ENCODE assay signal across 11 mouse cellular contexts in the genomic region with DNA sequence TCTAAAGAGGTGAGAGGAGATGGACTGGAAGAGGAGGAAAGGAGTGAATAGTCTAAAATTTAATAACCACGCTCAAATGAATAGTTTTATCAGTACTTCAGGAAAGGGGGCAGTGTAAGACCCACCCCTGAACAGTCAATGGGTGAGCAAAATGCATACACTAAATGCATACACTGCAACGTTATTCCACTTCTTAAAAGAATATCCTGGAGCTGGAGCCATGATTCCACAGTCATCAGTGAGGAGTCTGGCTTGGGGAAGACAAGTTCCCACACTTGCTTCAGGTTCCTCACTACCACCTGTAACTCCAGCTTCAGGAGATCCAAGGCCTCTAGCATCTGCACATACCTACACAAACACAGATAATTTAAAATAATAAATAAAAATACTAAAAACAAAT.
DNase-seq lines count a peak whose midpoint lies in the region; ATAC-seq and TF ChIP-seq lines count a peak whose summit lies in the region.
"Had no signal": no experiment of that assay in that cellular context is flagged by ENCODE, and none has a peak within 500 bp of the region (broad histone marks: within the 10 kb centered on the region; RNA-seq: fewer than 3 reads in every experiment).

No protein-coding gene starts in this region.

- H3K27me3 ChIP-seq in kidney, embryonic 15.5 days = 0 out of 2 replicates have a peak, but pooled peaks cover 4% of the 10 kb centered on the region
- no peaks in the 10 kb centered on the region for H3K27me3 ChIP-seq in embryonic facial prominence, embryonic 15.5 days
- no peaks in the 10 kb centered on the region for H3K27me3 ChIP-seq in liver, embryonic 16.5 days (ENCODE audit: control insufficient read depth, insufficient read depth, low read depth, low read length)
- H3K27me3 ChIP-seq in hindbrain, embryonic 13.5 days = peaks cover 13% of the 10 kb centered on the region
- H3K27me3 ChIP-seq: forebrain, embryonic 13.5 days had no signal

- no peak overlapping the region for H3K4me3 ChIP-seq in kidney, embryonic 15.5 days (replicated peaks)
- H3K4me3 ChIP-seq in bone marrow macrophage, adult 2 months (ENCODE audit: insufficient read depth, low read length) = peak overlapping the region; percentile 77
- no peak overlapping the region for H3K4me3 ChIP-seq in embryonic facial prominence, embryonic 15.5 days (replicated peaks)
- H3K4me3 ChIP-seq in liver, embryonic 16.5 days (ENCODE audit: low read depth, low read length) = no peak overlapping the region
- no peak overlapping the region for H3K4me3 ChIP-seq in hindbrain, embryonic 13.5 days

- no peak for TF ChIP-seq CTCF in bone marrow macrophage, adult 2 months (IDR thresholded peaks at IDR 0.05; ENCODE audit: low read depth, low read length)

- no peak for ATAC-seq in kidney, embryonic 15.5 days (replicated peaks; ENCODE audit: low FRiP score)
- no peak for ATAC-seq in embryonic facial prominence, embryonic 15.5 days (ENCODE audit: insufficient number of reproducible peaks, low FRiP score, low TSS enrichment, low read depth)
- no peak for ATAC-seq in liver, embryonic 16.5 days (ENCODE audit: low read depth)
- ATAC-seq in hindbrain, embryonic 13.5 days (ENCODE audit: low FRiP score) = no peak
- ATAC-seq: forebrain, embryonic 13.5 days had no signal

- H3K4me2 ChIP-seq in kidney, embryonic 15.5 days = peak overlapping the region; percentile 79
- 0 out of 2 replicates have a peak overlapping the region, but pooled peaks have one; percentile 4 for H3K4me2 ChIP-seq in embryonic facial prominence, embryonic 15.5 days (replicated peaks)
- H3K4me2 ChIP-seq in liver, embryonic 16.5 days (ENCODE audit: low read depth, low read length) = peak overlapping the region; percentile 90; the same call in 1 of the 2 replicates
- no peak overlapping the region for H3K4me2 ChIP-seq in hindbrain, embryonic 13.5 days

- peaks cover 12% of the 10 kb centered on the region for H3K4me1 ChIP-seq in kidney, embryonic 15.5 days
- H3K4me1 ChIP-seq in bone marrow macrophage, adult 2 months (ENCODE audit: control insufficient read depth, insufficient read depth, low read length) = peaks cover 23% of the 10 kb centered on the region
- peaks cover 6% of the 10 kb centered on the region; the same call in 1 of the 2 replicates for H3K4me1 ChIP-seq in embryonic facial prominence, embryonic 15.5 days
- H3K4me1 ChIP-seq in liver, embryonic 16.5 days (ENCODE audit: control insufficient read depth, low read depth, low read length) = peaks cover 3% of the 10 kb centered on the region
- H3K4me1 ChIP-seq in hindbrain, embryonic 13.5 days (replicated peaks) = peaks cover 12% of the 10 kb centered on the region

- H3K9me3 ChIP-seq in kidney, embryonic 15.5 days (replicated peaks) = no peaks in the 10 kb centered on the region
- H3K9me3 ChIP-seq in embryonic facial prominence, embryonic 15.5 days (replicated peaks) = no peaks in the 10 kb centered on the region
- no peaks in the 10 kb centered on the region for H3K9me3 ChIP-seq in liver, embryonic 16.5 days (replicated peaks; ENCODE audit: control insufficient read depth, low read length)
- no peaks in the 10 kb centered on the region for H3K9me3 ChIP-seq in hindbrain, embryonic 13.5 days
- H3K9me3 ChIP-seq: forebrain, embryonic 13.5 days; megakaryocyte, embryonic 14.5 days had no signal

- 70% methylated on average over 2 of the region's 2 CpGs for WGBS in kidney, embryonic 15.5 days
- WGBS in embryonic facial prominence, embryonic 15.5 days = 80% methylated on average over 2 of the region's 2 CpGs
- 44% methylated on average over 2 of the region's 2 CpGs for WGBS in liver, embryonic 16.5 days (ENCODE audit: insufficient replicate concordance)
- 86% methylated on average over 2 of the region's 2 CpGs for WGBS in hindbrain, embryonic 13.5 days

- no peaks in the 10 kb centered on the region for H3K36me3 ChIP-seq in kidney, embryonic 15.5 days
- H3K36me3 ChIP-seq in embryonic facial prominence, embryonic 15.5 days = no peaks in the 10 kb centered on the region
- no peaks in the 10 kb centered on the region for H3K36me3 ChIP-seq in liver, embryonic 16.5 days (ENCODE audit: control insufficient read depth, insufficient read depth)
- H3K36me3 ChIP-seq in hindbrain, embryonic 13.5 days = no peaks in the 10 kb centered on the region

- TF ChIP-seq POLR2A in bone marrow macrophage, adult 2 months (IDR thresholded peaks at IDR 0.05; ENCODE audit: borderline replicate concordance, low read depth, low read length) = no peak

- H3K9ac ChIP-seq in kidney, embryonic 15.5 days = no peak overlapping the region
- H3K9ac ChIP-seq in embryonic facial prominence, embryonic 15.5 days = no peak overlapping the region
- H3K9ac ChIP-seq in liver, embryonic 16.5 days (ENCODE audit: low read depth, low read length) = no peak overlapping the region
- no peak overlapping the region for H3K9ac ChIP-seq in hindbrain, embryonic 13.5 days
- H3K9ac ChIP-seq: forebrain, embryonic 13.5 days had no signal

- no peak overlapping the region for H3K27ac ChIP-seq in kidney, embryonic 15.5 days
- H3K27ac ChIP-seq in bone marrow macrophage, adult 2 months (ENCODE audit: insufficient read depth, low read depth, low read length) = no peak overlapping the region
- no peak overlapping the region for H3K27ac ChIP-seq in embryonic facial prominence, embryonic 15.5 days (replicated peaks)
- H3K27ac ChIP-seq in liver, embryonic 16.5 days (ENCODE audit: low read length) = no peak overlapping the region
- no peak overlapping the region for H3K27ac ChIP-seq in hindbrain, embryonic 13.5 days
- H3K27ac ChIP-seq: forebrain, embryonic 13.5 days had no signal

- DNase-seq in kidney, adult 18-20 months = no peak
- DNase-seq in yolk sac, embryonic 10.5 days (ENCODE audit: low spot score) = no peak
- DNase-seq: adrenal gland, postnatal 36 days; cerebellum, adult 8-10 months had no signal
